Mouse (Mus musculus) forebrain, embryonic 11.5 days (tissue): ENCODE data around the gene Olfr1393. TPM values are rescaled to one million over a fixed set of nuclear protein-coding genes. Genes with fewer than 3 reads are reported as not detected.
A peak's percentile ranks its signal among the peaks of the same experiment; 100 is the strongest.

Experiments used
- ATAC-seq: fragments of 200-750 bp; cut with Nextera tagmentation; replicated peaks from 2 replicates; pipeline ENCODE4 v1.8.0; 2017; ENCODE audit warnings: moderate TSS enrichment; ENCODE audit not compliant: low FRiP score
- DNase-seq: peaks from one replicate; pipeline ENCODE4 v3.0.0-alpha.2; 2017; ENCODE audit warnings: low spot score
- H3K27ac ChIP-seq: fragments of 300-500 bp; sonication (generic); 2 replicates; pipeline ENCODE4 v1.5.1; 2014; ENCODE audit warnings: low read depth, low read length
- H3K27me3 ChIP-seq: fragments of 300-500 bp; sonication (generic); 2 replicates; pipeline ENCODE4 v1.6.1; 2014; ENCODE audit warnings: mild to moderate bottlenecking, low read length, mixed read lengths; ENCODE audit not compliant: control insufficient read depth, insufficient read depth
- H3K36me3 ChIP-seq: fragments of 300-500 bp; sonication (generic); 2 replicates; pipeline ENCODE4 v1.6.1; 2014; ENCODE audit warnings: mild to moderate bottlenecking, low read length, moderate library complexity, mixed read lengths; ENCODE audit not compliant: control insufficient read depth, insufficient read depth
- H3K4me1 ChIP-seq: fragments of 300-500 bp; sonication (generic); replicated peaks from 2 replicates; pipeline ENCODE4 v1.6.1; 2014; ENCODE audit warnings: low read length, mixed read lengths; ENCODE audit not compliant: control insufficient read depth, insufficient read depth
- H3K4me2 ChIP-seq: fragments of 300-500 bp; sonication (generic); 2 replicates; pipeline ENCODE4 v1.6.1; 2014; ENCODE audit warnings: low read depth, mild to moderate bottlenecking, low read length, moderate library complexity, mixed read lengths; ENCODE audit not compliant: severe bottlenecking
- H3K4me3 ChIP-seq: fragments of 300-500 bp; sonication (generic); 2 replicates; pipeline ENCODE4 v1.5.1; 2014; ENCODE audit warnings: low read depth, low read length
- H3K9ac ChIP-seq: fragments of 300-500 bp; sonication (generic); 2 replicates; pipeline ENCODE4 v1.6.1; 2014; ENCODE audit warnings: low read length
- H3K9me3 ChIP-seq: fragments of 300-500 bp; sonication (generic); 2 replicates; pipeline ENCODE4 v1.6.1; 2016; ENCODE audit warnings: low read length, mixed read lengths; ENCODE audit not compliant: control insufficient read depth
- WGBS: fragments of 180-500 bp; shearing (Covaris S2); extraction: QIAGEN DNeasy Blood & Tissue Kit; methylation state at CpG from one replicate; pipeline ENCODE4 v1.1.7; 2014; 5-methylcytosine and 5-hydroxymethylcytosine counted together
- polyA plus RNA-seq: library from polyadenylated mRNA; unstranded; fragments of >200 nt; fragmentation: Nextera tagmentation; extraction: Ambion mirVana; gene quantifications from 2 replicates; pipeline ENCODE4 v1.2.1, GENCODE M21; 2014

The Olfr1393 gene
- polyA plus RNA-seq, 1 experiment from 2014 or later = not detected

DNA sequence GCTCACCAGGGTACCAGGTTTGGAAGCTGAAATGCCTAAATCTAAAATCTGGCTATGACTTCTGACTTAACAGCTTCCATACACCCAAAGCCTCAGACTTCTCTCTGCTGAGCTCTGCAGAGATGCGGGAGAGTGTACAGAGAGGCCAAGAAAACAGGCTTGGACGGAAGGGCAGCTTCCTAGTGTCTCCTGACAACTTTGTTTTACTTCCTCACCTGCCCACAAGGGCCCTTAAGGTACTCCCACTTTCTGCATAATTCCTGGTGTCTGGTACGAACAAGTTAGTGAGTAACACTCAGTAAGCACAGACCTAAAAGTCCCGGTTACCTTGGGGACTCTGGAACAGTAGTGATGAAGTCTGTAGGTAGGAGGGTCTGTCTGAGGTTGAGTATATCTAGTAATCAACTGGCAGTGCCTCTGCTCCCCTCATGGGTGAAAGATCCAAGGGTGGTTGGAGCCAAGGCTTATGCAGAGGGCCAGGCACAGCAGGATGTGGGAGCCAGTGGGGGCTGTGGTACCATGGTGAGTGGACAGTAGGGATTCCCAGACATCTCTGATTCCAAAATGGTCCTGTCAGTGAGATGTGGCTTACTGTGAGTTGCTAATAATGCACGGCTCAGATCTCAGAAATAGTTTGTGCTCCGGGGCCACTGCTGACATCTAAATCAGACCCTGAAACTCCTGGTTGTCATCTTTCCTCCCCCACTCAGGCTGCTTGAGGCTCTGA lies 29.0 kb upstream of the Olfr1393 start:
- no peak overlapping the region; the same call in 1 of the 2 replicates for H3K27ac ChIP-seq
- no peaks in the 10 kb centered on the region for H3K27me3 ChIP-seq
- ATAC-seq (no peak), DNase-seq (no peak)
- no peak overlapping the region for H3K4me2 ChIP-seq
- H3K36me3 ChIP-seq = no peaks in the 10 kb centered on the region
- peaks cover 13% of the 10 kb centered on the region for H3K4me1 ChIP-seq
- H3K9me3 ChIP-seq = no peaks in the 10 kb centered on the region
- no peak overlapping the region for H3K9ac ChIP-seq
- 75% methylated on average over 6 of the region's 6 CpGs for whole genome bisulfite sequencing
- no peak overlapping the region for H3K4me3 ChIP-seq

DNA sequence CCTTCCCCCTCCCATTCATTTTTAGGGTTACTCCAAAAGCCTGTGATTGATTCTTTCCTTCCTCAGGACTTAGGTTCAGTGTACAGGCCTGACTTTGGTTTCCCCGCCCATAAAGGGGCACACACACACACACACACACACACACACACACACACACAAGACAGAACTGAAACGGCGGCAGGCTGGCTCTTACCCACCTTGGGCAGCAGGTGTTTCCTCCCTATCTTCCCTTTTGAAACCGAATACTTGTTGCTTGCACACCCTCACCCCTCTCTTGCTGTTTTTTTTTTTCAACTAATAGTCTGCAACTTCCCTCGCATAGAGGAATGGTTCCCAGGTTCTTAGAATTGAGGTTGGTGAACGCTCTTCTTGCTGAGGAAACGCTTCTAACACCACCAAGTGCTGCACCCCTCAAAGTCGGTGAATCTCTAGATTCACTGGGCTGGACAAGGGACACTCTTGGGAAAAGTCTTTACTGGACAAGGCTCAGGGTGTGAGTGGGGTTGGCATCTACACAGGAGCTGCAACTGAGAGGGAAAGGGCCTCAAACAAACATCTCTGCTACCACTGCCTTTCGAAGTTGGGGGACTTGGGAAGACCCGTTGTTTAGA lies 28.2 kb upstream of the Olfr1393 start:
- Histone ChIP-seq H3K27ac (no peak overlapping the region), H3K36me3 (no peaks in the 10 kb centered on the region), H3K4me1 (peaks cover 11% of the 10 kb centered on the region), H3K9ac (peak overlapping the region; percentile 91), H3K9me3 (no peaks in the 10 kb centered on the region), H3K4me3 (peak overlapping the region; percentile 62), H3K4me2 (peak overlapping the region; percentile 83), H3K27me3 (no peaks in the 10 kb centered on the region)
- 33% methylated on average over 10 of the region's 10 CpGs for WGBS
- ATAC-seq = no peak
- DNase-seq = no peak

DNA sequence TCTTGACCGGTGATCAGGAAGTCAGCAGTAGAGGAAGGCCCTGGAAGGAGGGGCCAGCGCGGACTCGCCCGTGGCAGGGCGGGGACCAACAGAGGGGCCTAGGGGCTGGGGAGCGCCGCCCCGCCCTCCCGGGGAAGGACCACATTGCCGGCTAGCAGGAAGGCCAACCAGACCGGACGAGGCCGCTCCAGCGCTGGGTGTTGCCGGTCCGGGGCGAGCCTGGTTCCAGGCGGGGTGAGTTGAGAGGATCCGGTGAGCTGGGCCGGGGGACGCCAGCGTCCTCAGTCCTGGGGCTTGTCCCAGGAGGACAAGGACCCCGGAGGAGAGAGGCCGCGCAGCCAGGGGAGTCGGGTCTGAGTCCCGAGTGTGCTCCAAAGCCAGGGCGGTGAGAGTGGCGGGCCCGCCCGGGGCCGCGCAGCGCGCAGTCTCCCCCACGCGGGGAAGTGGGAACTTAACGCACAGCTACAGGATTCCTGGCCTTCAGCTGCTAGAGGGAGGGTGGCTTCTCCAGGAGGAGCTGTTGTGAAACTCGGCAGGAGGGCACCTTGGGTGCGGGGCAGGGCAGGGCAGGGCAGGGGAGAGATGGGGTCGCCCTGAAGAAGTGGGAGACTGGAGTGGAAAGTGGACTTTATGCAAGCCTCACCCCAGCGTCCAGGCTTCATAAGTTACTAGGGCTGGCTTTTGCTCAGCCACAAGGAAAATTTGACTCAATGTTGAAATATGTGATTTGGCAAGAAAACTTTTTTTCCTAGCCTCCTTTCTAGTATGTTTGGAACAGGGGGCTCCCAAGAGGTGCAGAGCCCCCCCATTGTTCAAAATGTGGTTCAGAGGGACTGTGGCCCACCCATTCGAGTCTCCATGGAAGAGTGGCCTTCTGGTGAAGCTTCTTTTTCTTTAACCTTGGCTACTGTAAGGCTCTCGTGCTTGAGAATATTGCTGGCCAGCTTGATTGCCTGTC lies 27.4 kb upstream of the Olfr1393 start:
- peak overlapping the region; percentile 91 for H3K9ac ChIP-seq
- H3K4me3 ChIP-seq = peak overlapping the region; percentile 62
- peak overlapping the region; percentile 62; the same call in 1 of the 2 replicates for H3K27ac ChIP-seq
- no peaks in the 10 kb centered on the region for H3K9me3 ChIP-seq
- H3K4me2 ChIP-seq = peak overlapping the region; percentile 83
- 3% methylated on average over 44 of the region's 45 CpGs for WGBS
- no peaks in the 10 kb centered on the region for H3K36me3 ChIP-seq
- DNase-seq (peak; percentile 90), ATAC-seq (peak; percentile 95)
- peaks cover 5% of the 10 kb centered on the region; the same call in 1 of the 2 replicates for H3K4me1 ChIP-seq
- H3K27me3 ChIP-seq = no peaks in the 10 kb centered on the region

DNA sequence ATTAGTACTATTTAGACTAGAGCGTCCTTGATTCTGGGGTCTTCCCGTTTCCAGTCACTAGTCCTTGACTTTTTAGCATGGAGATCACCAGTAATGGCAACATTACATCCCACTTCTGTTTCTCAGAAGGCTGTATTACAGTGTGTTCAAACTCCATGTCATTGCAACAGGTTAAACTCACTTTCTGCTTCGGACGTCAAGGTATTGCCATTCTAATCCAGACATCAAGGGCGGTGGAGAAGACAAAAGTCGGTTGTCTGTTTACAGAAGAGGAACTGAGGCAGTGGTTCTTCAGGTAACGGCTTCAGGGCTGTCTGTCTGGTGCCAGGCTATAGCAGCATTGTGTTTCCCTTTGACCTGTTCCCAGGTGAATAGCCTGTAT lies 26.7 kb upstream of the Olfr1393 start:
- no peaks in the 10 kb centered on the region for H3K27me3 ChIP-seq
- H3K4me3 ChIP-seq = peak overlapping the region; percentile 62
- no peaks in the 10 kb centered on the region for H3K9me3 ChIP-seq
- WGBS = 77% methylated on average over 7 of the region's 7 CpGs
- H3K36me3 ChIP-seq = no peaks in the 10 kb centered on the region
- peaks cover 5% of the 10 kb centered on the region; the same call in 1 of the 2 replicates for H3K4me1 ChIP-seq
- peak overlapping the region; percentile 91 for H3K9ac ChIP-seq
- H3K27ac ChIP-seq = no peak overlapping the region
- DNase-seq (no peak), ATAC-seq (no peak)
- peak overlapping the region; percentile 83; the same call in 1 of the 2 replicates for H3K4me2 ChIP-seq

DNA sequence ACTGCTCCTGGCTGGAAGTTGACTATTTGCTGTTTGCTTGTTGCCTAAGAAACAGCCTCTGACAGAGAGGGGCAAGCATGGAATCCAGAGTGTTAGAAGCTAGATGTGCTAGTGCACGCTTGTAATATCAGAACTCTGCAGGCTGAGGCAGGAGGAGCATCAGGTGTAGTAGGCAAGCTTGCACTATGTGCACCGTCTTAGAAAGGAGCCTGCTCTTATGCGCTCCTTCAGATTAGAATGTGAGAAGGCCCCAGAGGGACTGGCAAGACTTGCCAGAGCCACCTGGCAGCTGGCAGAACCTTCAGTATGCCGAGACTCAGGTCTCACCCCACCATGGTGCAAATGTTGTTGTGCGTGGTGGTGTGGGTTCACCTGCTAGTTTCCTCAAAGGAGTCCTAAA lies 26.1 kb upstream of the Olfr1393 start:
- WGBS = 86% methylated on average over 5 of the region's 5 CpGs
- H3K4me2 ChIP-seq = no peak overlapping the region
- no peak overlapping the region for H3K4me3 ChIP-seq
- H3K9ac ChIP-seq = no peak overlapping the region
- no peaks in the 10 kb centered on the region for H3K36me3 ChIP-seq
- no peaks in the 10 kb centered on the region for H3K9me3 ChIP-seq
- no peaks in the 10 kb centered on the region for H3K27me3 ChIP-seq
- no peak for ATAC-seq
- no peak for DNase-seq
- peaks cover 5% of the 10 kb centered on the region; the same call in 1 of the 2 replicates for H3K4me1 ChIP-seq
- no peak overlapping the region for H3K27ac ChIP-seq

DNA sequence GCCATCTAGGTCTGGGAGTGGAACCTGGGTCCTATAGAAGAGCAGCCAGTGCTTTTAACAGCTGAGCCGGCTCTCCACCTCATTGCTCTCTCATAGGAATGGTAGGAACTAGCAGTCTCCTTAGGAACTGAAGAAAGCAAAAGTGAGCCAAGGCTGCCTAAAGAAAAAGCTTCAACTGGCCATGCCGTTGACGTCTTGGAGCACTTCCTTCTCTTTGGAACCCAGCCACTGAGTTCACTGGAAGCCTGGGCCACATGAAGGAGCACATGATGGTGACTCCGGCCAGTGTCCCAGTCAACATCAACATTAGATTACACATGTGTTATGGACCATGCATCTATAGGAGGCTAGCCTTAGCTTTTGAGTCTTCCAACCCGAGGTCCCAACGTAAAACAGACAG lies 25.1 kb upstream of the Olfr1393 start:
- H3K27me3 ChIP-seq = no peaks in the 10 kb centered on the region
- ATAC-seq (no peak), DNase-seq (no peak)
- no peak overlapping the region for H3K4me2 ChIP-seq
- H3K4me3 ChIP-seq = no peak overlapping the region
- no peaks in the 10 kb centered on the region for H3K36me3 ChIP-seq
- H3K9ac ChIP-seq = no peak overlapping the region
- peaks cover 5% of the 10 kb centered on the region; the same call in 1 of the 2 replicates for H3K4me1 ChIP-seq
- no peak overlapping the region for H3K27ac ChIP-seq
- H3K9me3 ChIP-seq = no peaks in the 10 kb centered on the region
- WGBS = 94% methylated on average over 6 of the region's 6 CpGs

DNA sequence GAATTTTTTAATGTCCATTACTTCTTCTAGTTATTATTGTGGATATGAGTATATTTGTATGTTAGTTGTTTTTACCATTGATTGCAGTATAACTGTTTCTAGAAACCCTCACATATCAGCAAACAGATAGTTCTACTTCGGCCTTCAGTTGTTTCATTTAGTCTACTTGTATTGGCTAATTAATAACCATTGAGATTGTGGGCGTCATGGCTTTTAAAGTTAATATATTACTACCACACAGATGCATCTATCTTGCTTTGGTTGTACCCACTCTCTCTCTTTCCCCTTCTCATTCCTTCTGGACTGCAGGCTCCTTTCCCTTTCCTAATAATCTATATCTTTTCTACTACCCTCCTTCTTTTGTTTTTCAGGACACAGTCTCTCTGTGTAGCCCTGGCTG lies 18.8 kb upstream of the Olfr1393 start:
- Histone ChIP-seq H3K4me3 (no peak overlapping the region), H3K9me3 (no peaks in the 10 kb centered on the region), H3K9ac (no peak overlapping the region), H3K4me1 (no peaks in the 10 kb centered on the region), H3K27me3 (no peaks in the 10 kb centered on the region), H3K4me2 (no peak overlapping the region), H3K36me3 (no peaks in the 10 kb centered on the region; the same call in 1 of the 2 replicates), H3K27ac (no peak overlapping the region)
- ATAC-seq (no peak), DNase-seq (no peak)
- 97% methylated on average over 2 of the region's 2 CpGs for WGBS

DNA sequence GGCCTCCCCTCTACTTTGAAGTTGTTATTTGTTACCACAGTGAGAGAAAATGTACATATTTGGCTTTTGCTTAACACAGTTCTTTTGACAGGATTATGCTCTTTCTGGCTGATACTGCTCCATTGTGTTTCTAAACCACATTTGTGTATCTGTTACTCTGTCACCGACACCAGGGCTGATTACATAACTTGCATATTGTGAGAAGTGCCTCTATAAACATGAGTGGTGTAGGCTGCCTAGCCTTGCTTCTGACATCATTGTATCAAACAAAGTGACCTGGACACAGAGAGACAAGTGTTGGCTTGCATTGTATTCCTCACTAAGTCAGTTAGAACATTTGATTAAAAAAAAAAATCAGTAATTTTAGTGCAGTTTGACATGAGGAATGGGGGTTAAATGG lies 18.3 kb upstream of the Olfr1393 start:
- Histone ChIP-seq H3K27ac (no peak overlapping the region), H3K9ac (no peak overlapping the region), H3K9me3 (no peaks in the 10 kb centered on the region), H3K36me3 (no peaks in the 10 kb centered on the region; the same call in 1 of the 2 replicates), H3K27me3 (no peaks in the 10 kb centered on the region), H3K4me1 (no peaks in the 10 kb centered on the region), H3K4me2 (no peak overlapping the region), H3K4me3 (no peak overlapping the region)
- WGBS = 78% methylated on average over 1 of the region's 1 CpGs
- DNase-seq (no peak), ATAC-seq (no peak)
